Mouse (Mus musculus) G1E (cell line): ENCODE results near the gene Pcdh19. TPM values are rescaled to one million over a fixed set of nuclear protein-coding genes. Genes with fewer than 3 reads are reported as not detected.
"Not testable (repeated sequence)": the region's sequence is repeated elsewhere in the genome, so short reads cannot be mapped to it uniquely, and the experiment has no call there.

Experiments
- ATAC-seq: 2 replicates; pipeline ENCODE4 v1.8.0; 2016; ENCODE audit warnings: mild to moderate bottlenecking; ENCODE audit not compliant: insufficient number of reproducible peaks, poor library complexity, low FRiP score, severe bottlenecking; ENCODE audit errors: extremely low read depth
- DNase-seq: peaks from one replicate; pipeline ENCODE4 v3.0.0; 2012; ENCODE audit warnings: low spot score
- H3K27me3 ChIP-seq: 2 replicates; pipeline ENCODE4 v1.6.1; 2012; ENCODE audit warnings: mild to moderate bottlenecking, low read length, inconsistent platforms; ENCODE audit not compliant: insufficient read depth
- H3K36me3 ChIP-seq: replicated peaks from 2 replicates; pipeline ENCODE3; 2012; ENCODE audit warnings: mild to moderate bottlenecking, inconsistent platforms
- H3K4me1 ChIP-seq: 2 replicates; pipeline ENCODE4 v1.6.1; 2012; ENCODE audit warnings: low read depth, low read length, inconsistent platforms, mixed read lengths; ENCODE audit not compliant: insufficient read depth
- H3K4me3 ChIP-seq: 2 replicates; pipeline ENCODE4 v1.5.1; 2012; ENCODE audit warnings: low read depth, mild to moderate bottlenecking, inconsistent platforms, low read length, moderate library complexity, mixed read lengths
- H3K9me3 ChIP-seq: replicated peaks from 2 replicates; pipeline ENCODE4 v1.6.1; 2012; ENCODE audit warnings: inconsistent platforms
- CTCF ChIP-seq: IDR thresholded peaks from 2 replicates; pipeline ENCODE4 v1.5.1; 2012; ENCODE audit warnings: low read depth, low read length, inconsistent platforms, mixed read lengths
- GATA1 ChIP-seq: IDR thresholded peaks from 2 replicates; pipeline ENCODE4 v1.6.1; 2012; ENCODE audit warnings: borderline replicate concordance, low read length, inconsistent platforms, mixed read lengths
- GATA2 ChIP-seq: IDR thresholded peaks from 2 replicates; pipeline ENCODE4 v1.6.1; 2012; ENCODE audit warnings: low read depth, low read length, inconsistent platforms, borderline replicate concordance
- POLR2AphosphoS5 ChIP-seq: IDR thresholded peaks from 2 replicates; pipeline ENCODE4 v1.6.1; 2012; ENCODE audit warnings: low read depth, low read length, inconsistent platforms; ENCODE audit not compliant: insufficient replicate concordance
- TAL1 ChIP-seq: conservative IDR thresholded peaks from 2 replicates; pipeline ENCODE4 v1.6.1; 2012; ENCODE audit warnings: low read depth, low read length, inconsistent platforms, mixed read lengths
- polyA plus RNA-seq: library from polyadenylated mRNA; stranded (reverse); fragments of >175 nt; gene quantifications from 2 replicates; pipeline ENCODE4 v1.2.3, GENCODE M21; 2012
- total RNA-seq, 2 experiments: library from RNA; stranded (forward) in 1 of 2; stranded (reverse) in 1 of 2; fragments of 200-1000 nt in 1 of 2; fragments of >200 nt in 1 of 2; fragmentation: Nextera tagmentation in 1 of 2; gene quantifications; 2 replicates each; pipeline ENCODE4 v1.2.3; 2014 to 2017

The Pcdh19 gene
- not detected in 2 replicates for total RNA-seq (2014; fragmentation: Nextera tagmentation)
- total RNA-seq (2017): under 0.01 TPM in 2 replicates
- polyA plus RNA-seq: not detected in 2 replicates

DNA sequence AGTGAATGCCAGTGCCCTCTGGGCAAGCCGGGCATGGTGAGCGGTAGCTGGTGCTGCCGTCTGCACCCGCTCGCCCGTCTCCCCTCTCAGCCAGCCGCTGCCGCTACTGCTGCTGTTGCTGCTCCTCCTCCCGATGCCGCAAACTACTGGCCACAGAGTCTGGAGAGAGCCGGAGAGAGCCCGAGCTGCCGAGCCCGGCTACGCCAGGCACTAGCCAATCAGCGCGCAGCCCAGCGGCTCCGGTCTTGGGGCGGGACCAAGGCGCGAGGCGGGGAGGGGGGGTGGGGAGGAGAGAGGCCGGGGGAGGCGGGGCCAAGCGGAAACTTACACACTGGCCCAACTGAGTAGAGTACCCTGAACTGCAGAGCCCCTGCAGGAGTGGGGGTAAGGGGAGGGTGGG is at the start of gene Pcdh19:
Gene Pcdh19, minus strand, starts transcription at position 148 of the 400 bp plus-strand sequence.
- DNase-seq (no peak), ATAC-seq (no peak)
- H3K9me3 ChIP-seq: peaks cover 21% of the 10 kb centered on the region
- no peaks in the 10 kb centered on the region for H3K27me3 ChIP-seq
- H3K4me1 ChIP-seq: no peaks in the 10 kb centered on the region
- H3K4me3 ChIP-seq: no peak within 1 kb of the TSS
- TF ChIP-seq GATA2: no peak
- no peak for TF ChIP-seq CTCF
- TF ChIP-seq TAL1: no peak
- TF ChIP-seq POLR2AphosphoS5: no peak
- TF ChIP-seq GATA1: no peak
- H3K36me3 ChIP-seq: no peaks in the 10 kb centered on the region

GRCm38 (mm10) chrX:133735871-133736270 is 47.1 kb upstream of the Pcdh19 start:
- Histone ChIP-seq H3K9me3 (no peaks in the 10 kb centered on the region), H3K4me1 (no peaks in the 10 kb centered on the region), H3K4me3 (no peak overlapping the region), H3K27me3 (no peaks in the 10 kb centered on the region), H3K36me3 (no peaks in the 10 kb centered on the region)
- TF ChIP-seq CTCF: no peak
- no peak for TF ChIP-seq TAL1
- TF ChIP-seq POLR2AphosphoS5: no peak
- TF ChIP-seq GATA1: no peak
- TF ChIP-seq GATA2: no peak
- no peak for ATAC-seq
- DNase-seq: no peak

DNA sequence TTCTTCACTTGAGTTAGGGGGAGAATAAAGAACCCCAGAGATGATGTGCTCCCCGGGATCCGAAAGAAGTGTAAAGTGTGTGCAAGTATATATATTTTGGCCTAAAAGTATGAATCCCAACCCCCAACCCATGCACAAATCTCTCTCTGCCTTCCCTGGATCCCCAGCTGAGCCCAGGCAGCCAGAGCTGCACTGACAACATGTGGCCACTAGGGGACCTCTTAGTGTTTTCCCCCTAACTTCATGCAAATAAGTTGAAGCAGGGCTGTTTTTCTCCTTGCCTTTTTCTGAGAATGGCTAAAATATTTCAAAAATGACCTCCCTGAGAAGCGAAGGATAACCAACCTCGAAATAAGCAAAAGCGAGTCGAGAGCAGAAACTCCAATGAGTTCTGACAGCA is 46.2 kb upstream of the Pcdh19 start:
- DNase-seq (no peak), ATAC-seq (no peak; the same call in 1 of the 2 replicates)
- Histone ChIP-seq H3K36me3 (no peaks in the 10 kb centered on the region), H3K4me1 (no peaks in the 10 kb centered on the region), H3K4me3 (no peak overlapping the region), H3K9me3 (no peaks in the 10 kb centered on the region), H3K27me3 (no peaks in the 10 kb centered on the region)
- TF ChIP-seq TAL1: no peak
- peak; percentile 43 for TF ChIP-seq CTCF

DNA sequence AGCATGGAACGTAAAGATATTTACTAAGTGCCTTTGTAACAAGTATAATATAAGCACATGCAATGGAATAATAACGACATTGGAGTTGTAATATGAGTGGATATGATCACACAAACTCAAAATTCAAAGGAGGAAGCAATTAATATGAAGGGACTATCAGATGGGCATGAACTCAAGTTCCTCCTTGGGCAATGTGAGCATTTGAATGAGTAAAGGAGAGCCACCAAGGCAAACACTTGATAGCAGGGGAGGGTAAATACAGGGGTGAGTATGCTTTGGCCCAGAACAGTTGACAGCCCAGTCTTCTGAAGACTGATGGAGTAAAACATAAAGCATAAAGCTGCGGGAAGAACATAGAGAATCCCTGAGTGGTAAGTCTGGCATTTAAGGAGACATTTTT is 32.7 kb upstream of the Pcdh19 start:
- H3K27me3 ChIP-seq: no peaks in the 10 kb centered on the region
- no peaks in the 10 kb centered on the region for H3K4me1 ChIP-seq
- no peak for TF ChIP-seq POLR2AphosphoS5
- no peak for TF ChIP-seq GATA2
- no peak for TF ChIP-seq CTCF
- TF ChIP-seq TAL1: no peak
- no peak for TF ChIP-seq GATA1
- no peak for DNase-seq
- H3K4me3 ChIP-seq: no peak overlapping the region
- ATAC-seq: no peak
- no peaks in the 10 kb centered on the region for H3K9me3 ChIP-seq
- no peaks in the 10 kb centered on the region for H3K36me3 ChIP-seq

DNA sequence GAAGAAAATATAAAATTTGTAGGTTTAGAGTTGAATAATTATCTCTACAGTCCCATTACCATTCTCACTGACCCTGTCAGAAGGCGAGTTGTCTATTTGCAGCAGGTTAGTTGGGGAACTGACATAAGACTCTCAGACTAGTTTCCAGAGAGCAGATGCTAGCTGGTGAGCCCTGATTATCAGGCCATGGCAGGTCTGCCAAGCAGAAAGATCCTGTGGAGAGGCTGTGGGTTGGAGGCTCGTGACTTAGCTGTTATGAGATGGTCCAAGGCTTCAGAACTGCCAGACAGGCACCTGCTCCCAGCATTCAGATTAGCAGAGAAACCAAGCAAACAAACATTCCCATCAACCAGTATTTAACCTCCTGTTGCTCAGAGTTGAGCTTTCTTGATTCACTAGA is 21.8 kb upstream of the Pcdh19 start:
- DNase-seq (no peak), ATAC-seq (no peak)
- TF ChIP-seq POLR2AphosphoS5: no peak
- no peak for TF ChIP-seq GATA1
- no peak for TF ChIP-seq CTCF
- TF ChIP-seq GATA2: no peak
- TF ChIP-seq TAL1: no peak
- Histone ChIP-seq H3K27me3 (no peaks in the 10 kb centered on the region), H3K4me3 (no peak overlapping the region), H3K4me1 (no peaks in the 10 kb centered on the region), H3K9me3 (no peaks in the 10 kb centered on the region), H3K36me3 (no peaks in the 10 kb centered on the region)

DNA sequence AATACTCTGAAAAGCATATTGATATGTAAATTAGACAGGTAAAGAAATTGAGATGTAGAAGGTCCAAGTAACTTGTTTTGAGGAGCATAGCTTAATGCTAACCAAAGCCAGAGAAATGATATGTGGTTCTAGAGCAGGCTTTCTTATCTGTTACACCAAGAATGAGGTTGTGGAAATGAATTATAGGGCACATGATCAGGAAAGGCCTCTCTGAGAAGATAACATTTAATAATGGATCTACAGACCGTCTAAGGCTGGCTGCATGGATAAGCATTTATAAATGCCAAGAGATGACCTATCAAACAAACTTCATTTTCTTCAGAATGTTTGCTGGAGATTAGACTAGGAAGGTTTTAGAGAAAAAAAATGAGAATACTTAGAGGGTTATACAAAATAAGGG is 14.1 kb upstream of the Pcdh19 start:
- no peaks in the 10 kb centered on the region for H3K9me3 ChIP-seq
- ATAC-seq (no peak), DNase-seq (no peak)

DNA sequence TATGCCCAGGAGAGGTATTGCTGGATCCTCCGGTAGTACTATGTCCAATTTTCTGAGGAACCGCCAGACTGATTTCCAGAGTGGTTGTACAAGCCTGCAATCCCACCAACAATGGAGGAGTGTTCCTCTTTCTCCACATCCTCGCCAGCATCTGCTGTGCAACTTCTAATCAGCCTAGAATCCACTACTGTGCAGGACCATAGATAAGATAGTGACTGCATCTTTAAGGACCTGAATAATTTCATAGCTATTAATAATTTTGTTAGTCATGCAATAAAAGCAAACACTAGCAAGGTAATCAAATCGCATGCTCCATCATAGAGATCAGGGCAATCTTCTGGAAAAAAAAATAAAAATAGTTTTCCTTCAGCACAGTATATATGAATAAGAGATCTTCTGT is 9.1 kb upstream of the Pcdh19 start:
- DNase-seq, H3K9me3 ChIP-seq, H3K36me3 ChIP-seq, H3K4me3 ChIP-seq, ATAC-seq, H3K27me3 ChIP-seq, H3K4me1 ChIP-seq: not testable (repeated sequence)

More for the DNA sequence above, 14.1 kb upstream of the Pcdh19 start:
- no peaks in the 10 kb centered on the region for H3K27me3 ChIP-seq
- H3K36me3 ChIP-seq: no peaks in the 10 kb centered on the region
- TF ChIP-seq POLR2AphosphoS5 (no peak), GATA2 (no peak), CTCF (no peak), GATA1 (no peak), TAL1 (no peak)
- no peaks in the 10 kb centered on the region for H3K4me1 ChIP-seq
- H3K4me3 ChIP-seq: no peak overlapping the region
